Comparison of ENCODE assay signal across 19 mouse cellular contexts in the genomic region with DNA sequence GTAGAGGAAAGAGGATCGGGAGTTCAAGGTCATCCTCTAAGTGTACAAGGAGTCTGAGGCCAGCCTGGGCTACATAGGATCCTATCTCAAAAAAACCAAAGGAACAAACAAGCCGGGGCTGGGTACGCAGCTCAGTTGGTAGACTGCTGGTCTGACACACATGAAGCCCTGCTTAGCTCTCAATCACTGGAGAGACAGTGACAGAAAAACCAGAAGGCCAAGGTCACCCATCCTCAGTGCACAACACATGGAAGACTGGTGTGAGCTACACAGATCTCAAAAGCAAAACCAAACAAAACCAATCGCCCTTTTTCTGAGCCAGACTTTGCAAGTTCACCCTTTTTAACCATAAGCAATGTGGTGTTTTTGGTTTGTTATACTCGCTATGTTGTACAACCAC. TPM values are rescaled to one million over a fixed set of nuclear protein-coding genes. Genes with fewer than 3 reads are reported as not detected.
DNase-seq lines count a peak whose midpoint lies in the region; ATAC-seq and TF ChIP-seq lines count a peak whose summit lies in the region.
"Had no signal": no experiment of that assay in that cellular context is flagged by ENCODE, and none has a peak within 500 bp of the region (broad histone marks: within the 10 kb centered on the region; RNA-seq: fewer than 3 reads in every experiment).

No protein-coding gene starts in this region.

- no peak for TF ChIP-seq CTCF in liver, embryonic 14.5 days (IDR thresholded peaks at IDR 0.05; ENCODE audit: low read depth)

- H3K27me3 ChIP-seq in liver, embryonic 11.5 days (replicated peaks; ENCODE audit: control insufficient read depth, insufficient read depth, low read length) = no peaks in the 10 kb centered on the region
- no peaks in the 10 kb centered on the region for H3K27me3 ChIP-seq in liver, embryonic 14.5 days (ENCODE audit: control insufficient read depth, insufficient read depth, low read length)
- no peaks in the 10 kb centered on the region for H3K27me3 ChIP-seq in midbrain, embryonic 10.5 days (ENCODE audit: low read depth, poor library complexity, severe bottlenecking)
- H3K27me3 ChIP-seq: forebrain, embryonic 13.5 days had no signal

- TF ChIP-seq EP300 in liver, embryonic 14.5 days (IDR thresholded peaks at IDR 0.05; ENCODE audit: low read depth) = no peak

- H3K4me1 ChIP-seq in liver, embryonic 11.5 days (replicated peaks; ENCODE audit: control insufficient read depth, insufficient read depth, low read length) = peaks cover 28% of the 10 kb centered on the region
- peaks cover 5 to 33% of the 10 kb centered on the region in 2 experiments for H3K4me1 ChIP-seq in liver, embryonic 14.5 days (replicated peaks; ENCODE audit: control insufficient read depth in 2 of 2, insufficient read depth in 2 of 2, low read length in 1 of 2)
- peaks cover 8% of the 10 kb centered on the region for H3K4me1 ChIP-seq in midbrain, embryonic 10.5 days

- H3K36me3 ChIP-seq in liver, embryonic 11.5 days (ENCODE audit: control insufficient read depth, insufficient read depth, low read length) = no peaks in the 10 kb centered on the region
- H3K36me3 ChIP-seq in liver, embryonic 14.5 days (replicated peaks; ENCODE audit: control insufficient read depth, insufficient read depth, low read depth) = no peaks in the 10 kb centered on the region
- 0 out of 2 replicates have a peak, but pooled peaks cover 3% of the 10 kb centered on the region for H3K36me3 ChIP-seq in midbrain, embryonic 10.5 days

- DNase-seq in heart, adult 11 months = peak; percentile 78
- no peak for DNase-seq in heart, postnatal 36 days
- DNase-seq in liver, embryonic 11.5 days (ENCODE audit: low spot score) = no peak
- no peak for DNase-seq in liver
- DNase-seq in liver, embryonic 14.5 days (ENCODE audit: low read depth in 3 of 3, low spot score in 3 of 3) = no peak
- no peak for DNase-seq in midbrain, embryonic 10.5 days (ENCODE audit: low spot score)
- DNase-seq in neural tube, embryonic 10.5 days (ENCODE audit: extremely low spot score, low spot score) = no peak
- DNase-seq: cerebellum, adult 11 months; cerebellum, postnatal 14 days; gastrocnemius, postnatal 36 days; kidney, postnatal 36 days; lung, postnatal 36 days; midbrain, embryonic 14.5 days; thymus, adult 18-20 months had no signal

- no peak overlapping the region for H3K4me2 ChIP-seq in liver, embryonic 11.5 days
- H3K4me2 ChIP-seq in liver, embryonic 14.5 days (ENCODE audit: low read depth) = peak overlapping the region; percentile 28; the same call in 1 of the 2 replicates
- H3K4me2 ChIP-seq: forebrain, embryonic 13.5 days; heart, embryonic 11.5 days had no signal

- H3K27ac ChIP-seq in liver, embryonic 11.5 days (ENCODE audit: low read depth, low read length) = 0 out of 2 replicates have a peak overlapping the region, but pooled peaks have one; percentile 9
- H3K27ac ChIP-seq in liver, embryonic 14.5 days = no peak overlapping the region
- H3K27ac ChIP-seq in midbrain, embryonic 10.5 days (replicated peaks) = no peak overlapping the region
- H3K27ac ChIP-seq: forebrain, embryonic 13.5 days had no signal

- ATAC-seq in liver, embryonic 11.5 days (replicated peaks; ENCODE audit: low FRiP score) = no peak
- ATAC-seq in liver, embryonic 14.5 days (ENCODE audit: insufficient read depth) = no peak
- ATAC-seq in megakaryocyte, adult 5-6 weeks (ENCODE audit: poor library complexity, severe bottlenecking) = no peak
- ATAC-seq: activated CD4-positive, CD25-positive, alpha-beta regulatory T cell, adult 4 months; forebrain, embryonic 13.5 days had no signal

- no peak overlapping the region for H3K9ac ChIP-seq in liver, embryonic 11.5 days (ENCODE audit: low read depth, low read length)
- no peak overlapping the region for H3K9ac ChIP-seq in liver, embryonic 14.5 days (replicated peaks)
- H3K9ac ChIP-seq: forebrain, embryonic 13.5 days had no signal

- intact Hi-C loops in heart, postnatal 36 days (cut with DNase I) = no loop called here

- no peak overlapping the region for H3K4me3 ChIP-seq in liver, embryonic 11.5 days (ENCODE audit: low read depth, low read length)
- H3K4me3 ChIP-seq in liver, embryonic 14.5 days (ENCODE audit: insufficient read depth in 1 of 2, low read depth in 2 of 2, low read length in 2 of 2) = no peak overlapping the region
- no peak overlapping the region for H3K4me3 ChIP-seq in midbrain, embryonic 10.5 days
- H3K4me3 ChIP-seq: forebrain, embryonic 13.5 days; myocyte had no signal

- no peaks in the 10 kb centered on the region for H3K9me3 ChIP-seq in liver, embryonic 11.5 days (ENCODE audit: control insufficient read depth, low read length)
- no peaks in the 10 kb centered on the region for H3K9me3 ChIP-seq in liver, embryonic 14.5 days (ENCODE audit: control insufficient read depth, low read length)
- no peaks in the 10 kb centered on the region for H3K9me3 ChIP-seq in midbrain, embryonic 10.5 days (replicated peaks)
- H3K9me3 ChIP-seq: forebrain, embryonic 13.5 days had no signal

- WGBS in liver, embryonic 11.5 days = 78% methylated on average over 5 of the region's 5 CpGs
- 61% methylated on average over 5 of the region's 5 CpGs for WGBS in liver, embryonic 14.5 days (ENCODE audit: insufficient replicate concordance)
- WGBS in midbrain, embryonic 10.5 days = 94% methylated on average over 5 of the region's 5 CpGs

RNA-seq across cellular contexts. Expression of a gene that starts 41.9 kb away (rescaled TPM):
- total RNA-seq in heart, postnatal 36 days (2021) = 10 to 100 TPM; 40.5 to 43.2 TPM
- 28.2 and 30.6 TPM in 2 replicates for polyA plus RNA-seq in liver, embryonic 11.5 days (2014; fragmentation: Nextera tagmentation; extraction: Ambion mirVana)
- polyA plus RNA-seq in liver, embryonic 14.5 days (2012; rRNA removed) = 4.6 and 5.5 TPM in 2 replicates
- 11.2 and 11.6 TPM in 2 replicates for polyA plus RNA-seq in liver, embryonic 14.5 days (2014; fragmentation: Nextera tagmentation; extraction: Ambion mirVana)
- polyA plus RNA-seq in midbrain, embryonic 10.5 days (2016; fragmentation: Nextera tagmentation; extraction: Ambion mirVana) = 23.7 and 27.1 TPM in 2 replicates
- 246 and 291 TPM in 2 replicates for total RNA-seq in megakaryocyte, adult 5-6 weeks (2015)
- total RNA-seq in megakaryocyte, adult 5-6 weeks (2017) = 287 and 303 TPM in 2 replicates
